Mouse (Mus musculus): ENCODE measurements around the gene Cdkn1a.

Cdkn1a gene

DNA sequence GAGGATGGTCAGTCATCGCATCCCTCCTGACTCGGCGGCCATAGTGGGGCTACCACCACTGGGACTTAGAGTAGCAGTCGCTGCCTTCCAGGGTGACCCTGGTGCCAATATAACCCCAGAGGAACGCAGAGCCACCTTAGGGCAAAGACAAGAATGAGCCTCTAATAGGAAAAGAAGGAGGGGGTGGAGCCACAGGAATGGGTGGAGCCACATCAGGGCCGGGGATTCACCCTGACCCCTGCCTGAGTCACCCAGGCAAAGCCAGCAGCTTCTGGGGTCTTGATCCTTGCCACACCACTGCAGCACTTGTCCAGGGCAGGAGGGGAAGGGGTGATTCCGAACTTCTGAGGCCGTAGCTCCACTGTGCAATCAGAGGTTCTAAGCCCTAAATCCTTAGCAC is 7.2 kb upstream of the Cdkn1a start:
- no peak for DNase-seq (ENCODE audit: low read depth, low spot score)
- H3K36me3 ChIP-seq (ENCODE audit: control insufficient read depth, insufficient read depth, low read length, poor library complexity, severe bottlenecking), result no peaks in the 10 kb centered on the region
- no peaks in the 10 kb centered on the region for H3K27me3 ChIP-seq (ENCODE audit: control insufficient read depth, insufficient read depth, low read length, poor library complexity, severe bottlenecking)

DNA sequence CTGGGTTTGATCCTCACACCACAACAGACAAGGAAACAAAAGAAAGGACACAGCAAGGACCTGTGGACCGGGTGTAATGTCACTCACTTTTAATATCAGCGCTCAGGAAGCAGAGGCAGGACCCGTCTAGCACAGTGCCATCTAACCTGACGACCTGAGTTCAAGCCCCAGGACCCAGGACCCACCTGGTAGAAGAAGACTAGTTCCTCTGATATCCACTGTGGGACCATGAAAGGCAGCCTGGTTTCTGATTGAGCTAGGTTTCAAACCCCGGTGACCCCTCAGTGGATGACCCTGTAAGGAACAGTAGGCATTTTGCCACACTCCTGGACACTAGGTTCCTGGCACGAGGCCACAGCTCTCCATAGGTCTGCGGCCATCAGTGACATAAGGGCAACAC is 6.1 kb upstream of the Cdkn1a start:
- DNase-seq (ENCODE audit: low read depth, low spot score), result no peak
- no peaks in the 10 kb centered on the region for H3K27me3 ChIP-seq (ENCODE audit: control insufficient read depth, insufficient read depth, low read length, poor library complexity, severe bottlenecking)
- H3K36me3 ChIP-seq (ENCODE audit: control insufficient read depth, insufficient read depth, low read length, poor library complexity, severe bottlenecking), result no peaks in the 10 kb centered on the region

GRCm38 (mm10) chr17:29085266-29085665 is 5.5 kb upstream of the Cdkn1a start:
- DNase-seq (ENCODE audit: low read depth, low spot score), result no peak
- Histone ChIP-seq H3K27me3 (ENCODE audit: control insufficient read depth, insufficient read depth, low read length, poor library complexity, severe bottlenecking) (no peaks in the 10 kb centered on the region), H3K36me3 (ENCODE audit: control insufficient read depth, insufficient read depth, low read length, poor library complexity, severe bottlenecking) (no peaks in the 10 kb centered on the region)

GRCm38 (mm10) chr17:29086916-29087315 is 3.9 kb upstream of the Cdkn1a start:
- DNase-seq (ENCODE audit: low read depth, low spot score), result no peak
- no peaks in the 10 kb centered on the region for H3K36me3 ChIP-seq (ENCODE audit: control insufficient read depth, insufficient read depth, low read length, poor library complexity, severe bottlenecking)
- H3K27me3 ChIP-seq (ENCODE audit: control insufficient read depth, insufficient read depth, low read length, poor library complexity, severe bottlenecking), result no peaks in the 10 kb centered on the region

DNA sequence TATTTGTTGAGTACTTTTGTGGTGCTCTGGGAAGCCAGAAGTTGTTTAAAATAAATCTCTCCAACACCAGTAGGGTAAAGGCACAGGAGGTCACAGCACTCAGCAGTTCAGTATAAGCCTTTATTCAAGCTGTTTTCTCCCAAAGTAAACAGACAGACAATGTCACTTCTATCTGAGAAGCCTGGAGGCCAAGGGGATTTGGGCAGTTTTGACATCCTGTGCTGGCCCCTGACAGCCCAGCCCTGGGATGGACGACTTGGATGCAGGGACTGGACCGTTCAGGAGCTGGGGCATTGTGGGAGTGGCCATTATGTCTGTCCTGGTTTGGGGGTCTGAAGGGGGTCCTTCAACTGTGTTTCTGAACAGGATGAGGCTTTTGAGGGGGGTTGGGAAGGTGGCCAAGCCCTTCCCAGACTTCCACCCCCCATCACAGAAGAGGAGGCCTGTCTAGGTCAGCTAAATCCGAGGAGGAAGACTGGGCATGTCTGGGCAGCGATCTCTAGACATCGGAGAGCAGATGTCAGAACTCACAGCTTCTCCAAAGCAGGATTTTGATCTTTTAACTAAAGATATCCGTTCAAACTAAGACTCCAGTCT is 670 bp downstream of the Cdkn1a start:
- no peak for DNase-seq (ENCODE audit: low read depth, low spot score)
- no peaks in the 10 kb centered on the region for H3K36me3 ChIP-seq (ENCODE audit: control insufficient read depth, insufficient read depth, low read length, poor library complexity, severe bottlenecking)
- no peaks in the 10 kb centered on the region for H3K27me3 ChIP-seq (ENCODE audit: control insufficient read depth, insufficient read depth, low read length, poor library complexity, severe bottlenecking)

- DNase-seq (ENCODE audit: low read depth, low spot score), result no peak
- Histone ChIP-seq H3K36me3 (ENCODE audit: control insufficient read depth, insufficient read depth, low read length, poor library complexity, severe bottlenecking) (no peaks in the 10 kb centered on the region), H3K27me3 (ENCODE audit: control insufficient read depth, insufficient read depth, low read length, poor library complexity, severe bottlenecking) (no peaks in the 10 kb centered on the region)
Observed at GRCm38 (mm10) chr17:29092497-29092896, 1.7 kb downstream of the Cdkn1a start.

GRCm38 (mm10) chr17:29093110-29093952 is 2.6 kb downstream of the Cdkn1a start:
- no peaks in the 10 kb centered on the region for H3K27me3 ChIP-seq (ENCODE audit: control insufficient read depth, insufficient read depth, low read length, poor library complexity, severe bottlenecking)
- peak; percentile 76 for DNase-seq (ENCODE audit: low read depth, low spot score)
- no peaks in the 10 kb centered on the region for H3K36me3 ChIP-seq (ENCODE audit: control insufficient read depth, insufficient read depth, low read length, poor library complexity, severe bottlenecking)

DNA sequence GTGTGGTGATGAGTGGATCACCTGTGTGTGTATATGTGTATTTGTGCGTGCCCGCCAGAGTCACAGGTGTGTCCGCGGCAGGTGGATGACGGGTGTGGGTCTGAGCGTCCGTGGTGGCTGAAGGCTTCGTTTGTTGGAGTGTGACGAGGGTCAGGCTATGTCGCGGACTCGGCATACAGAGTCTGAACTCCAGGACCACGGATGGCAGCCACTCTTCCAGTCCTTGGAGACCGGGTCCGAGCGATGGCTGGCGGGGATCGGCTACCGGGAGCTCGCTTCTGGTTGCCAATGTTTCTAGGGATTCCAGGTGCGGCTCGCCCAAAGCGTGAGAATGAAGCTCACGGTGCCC is 3.2 kb downstream of the Cdkn1a start:
- Histone ChIP-seq H3K27me3 (ENCODE audit: control insufficient read depth, insufficient read depth, low read length, poor library complexity, severe bottlenecking) (no peaks in the 10 kb centered on the region), H3K36me3 (ENCODE audit: control insufficient read depth, insufficient read depth, low read length, poor library complexity, severe bottlenecking) (no peaks in the 10 kb centered on the region)
- no peak for DNase-seq (ENCODE audit: low read depth, low spot score)

GRCm38 (mm10) chr17:29094310-29095181 is 3.8 kb downstream of the Cdkn1a start:
- H3K36me3 ChIP-seq (ENCODE audit: control insufficient read depth, insufficient read depth, low read length, poor library complexity, severe bottlenecking), result no peaks in the 10 kb centered on the region
- H3K27me3 ChIP-seq (ENCODE audit: control insufficient read depth, insufficient read depth, low read length, poor library complexity, severe bottlenecking), result no peaks in the 10 kb centered on the region
- DNase-seq (ENCODE audit: low read depth, low spot score), result peak; percentile 46

DNA sequence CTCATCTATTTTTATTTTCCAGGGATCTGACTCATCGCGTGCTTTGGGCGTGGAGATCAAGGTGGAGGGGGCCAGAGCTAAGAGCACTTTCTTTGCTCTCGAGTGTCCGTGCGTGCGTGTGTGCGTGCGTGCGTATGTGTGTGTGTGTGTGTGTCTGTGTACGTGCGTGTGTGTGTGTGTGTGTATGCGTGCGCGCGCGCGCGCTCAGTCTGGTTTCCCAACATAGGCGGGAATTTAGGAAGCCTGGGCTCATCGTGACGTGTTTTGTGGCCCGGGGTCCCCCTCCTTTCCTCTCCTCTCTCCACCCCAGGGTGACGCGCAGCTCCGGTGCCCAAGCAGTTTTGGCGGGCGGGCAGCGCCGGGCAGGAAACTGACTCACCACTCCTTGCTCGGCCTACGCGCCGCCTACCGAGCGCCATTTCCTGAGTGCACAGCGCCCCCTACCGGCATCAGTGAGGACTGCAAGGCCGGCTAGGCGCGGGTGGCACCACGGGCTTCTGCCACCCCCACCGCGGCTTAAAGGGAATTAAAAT is 4.5 kb downstream of the Cdkn1a start:
- no peaks in the 10 kb centered on the region for H3K36me3 ChIP-seq (ENCODE audit: control insufficient read depth, insufficient read depth, low read length, poor library complexity, severe bottlenecking)
- H3K27me3 ChIP-seq (ENCODE audit: control insufficient read depth, insufficient read depth, low read length, poor library complexity, severe bottlenecking), result no peaks in the 10 kb centered on the region
- peak; percentile 96 for DNase-seq (ENCODE audit: low read depth, low spot score)

DNA sequence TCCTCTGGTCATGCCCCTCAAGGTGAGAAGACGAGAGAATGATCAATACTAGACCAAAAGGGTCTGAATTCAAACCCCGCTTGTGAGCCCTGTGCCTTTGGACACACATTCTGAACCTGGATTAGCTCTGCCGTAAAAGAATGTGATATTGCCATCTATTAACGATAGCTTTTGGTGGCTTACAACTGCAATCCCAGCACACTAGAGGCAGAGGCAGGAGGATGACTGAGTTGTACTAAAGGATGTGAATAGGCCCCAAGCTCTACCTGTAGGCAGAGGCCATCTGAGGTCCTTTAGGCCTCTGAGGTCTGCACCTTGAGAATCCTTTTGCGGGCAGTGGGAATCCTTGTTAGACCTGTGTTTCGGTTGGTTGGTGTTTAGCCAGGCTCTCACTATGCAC is 5.5 kb downstream of the Cdkn1a start:
- DNase-seq (ENCODE audit: low read depth, low spot score), result no peak
- no peaks in the 10 kb centered on the region for H3K27me3 ChIP-seq (ENCODE audit: control insufficient read depth, insufficient read depth, low read length, poor library complexity, severe bottlenecking)
- no peaks in the 10 kb centered on the region for H3K36me3 ChIP-seq (ENCODE audit: control insufficient read depth, insufficient read depth, low read length, poor library complexity, severe bottlenecking)

- no peak for DNase-seq (ENCODE audit: low read depth, low spot score)
- H3K27me3 ChIP-seq (ENCODE audit: control insufficient read depth, insufficient read depth, low read length, poor library complexity, severe bottlenecking), result no peaks in the 10 kb centered on the region
- H3K36me3 ChIP-seq (ENCODE audit: control insufficient read depth, insufficient read depth, low read length, poor library complexity, severe bottlenecking), result no peaks in the 10 kb centered on the region
Observed at GRCm38 (mm10) chr17:29096851-29097561, 6.2 kb downstream of the Cdkn1a start.

- no peaks in the 10 kb centered on the region for H3K27me3 ChIP-seq (ENCODE audit: control insufficient read depth, insufficient read depth, low read length, poor library complexity, severe bottlenecking)
- DNase-seq (ENCODE audit: low read depth, low spot score), result no peak
- H3K36me3 ChIP-seq (ENCODE audit: control insufficient read depth, insufficient read depth, low read length, poor library complexity, severe bottlenecking), result no peaks in the 10 kb centered on the region
Observed at GRCm38 (mm10) chr17:29098291-29098690, 7.5 kb downstream of the Cdkn1a start.

GRCm38 (mm10) chr17:29099076-29099475 is 8.3 kb downstream of the Cdkn1a start:
- no peaks in the 10 kb centered on the region for H3K36me3 ChIP-seq (ENCODE audit: control insufficient read depth, insufficient read depth, low read length, poor library complexity, severe bottlenecking)

More at GRCm38 (mm10) chr17:29099076-29099475, 8.3 kb downstream of the Cdkn1a start:
- no peaks in the 10 kb centered on the region for H3K27me3 ChIP-seq (ENCODE audit: control insufficient read depth, insufficient read depth, low read length, poor library complexity, severe bottlenecking)
- DNase-seq (ENCODE audit: low read depth, low spot score), result no peak

Data from splenic B cell, adult 2 months (primary cell).